Mouse (Mus musculus) brain, embryonic 18.5 days (tissue): ENCODE measurements around the gene Cuedc1.

Experiments used
- DNase-seq: peaks from one replicate; pipeline ENCODE4 v3.0.0-alpha.2; 2012; ENCODE audit warnings: low read depth, low spot score

The Cuedc1 gene

DNA sequence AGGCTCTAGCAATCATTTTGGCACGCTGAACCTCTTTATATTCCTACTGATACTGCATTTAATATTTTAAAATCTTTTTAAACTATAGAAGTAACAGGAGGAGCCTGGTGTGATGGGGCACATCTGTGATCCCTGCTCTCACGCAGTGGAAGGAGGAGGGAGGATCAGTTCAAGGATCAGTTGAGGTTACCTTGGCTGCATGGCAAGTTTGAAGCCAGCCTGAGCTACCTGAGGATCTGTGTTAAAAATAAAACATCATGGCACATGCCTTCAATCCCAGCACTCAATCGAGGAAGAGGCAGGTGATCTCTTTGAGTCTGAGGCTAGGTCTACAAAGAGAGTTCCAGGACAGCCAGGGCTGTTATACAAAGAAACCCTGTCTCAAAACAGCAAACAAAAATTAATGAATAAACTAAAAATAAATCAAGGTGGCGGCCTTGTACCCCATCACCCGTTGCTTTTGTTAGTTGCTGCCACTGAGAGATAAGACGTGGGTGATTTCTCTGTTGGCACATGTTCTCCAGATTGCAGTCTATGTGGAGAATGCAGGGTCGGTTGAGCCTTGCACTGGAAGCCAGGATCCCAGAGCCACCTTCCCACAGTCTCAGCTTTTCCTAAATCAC, 50.3 kb downstream of the Cuedc1 start:
- no peak for DNase-seq

DNA sequence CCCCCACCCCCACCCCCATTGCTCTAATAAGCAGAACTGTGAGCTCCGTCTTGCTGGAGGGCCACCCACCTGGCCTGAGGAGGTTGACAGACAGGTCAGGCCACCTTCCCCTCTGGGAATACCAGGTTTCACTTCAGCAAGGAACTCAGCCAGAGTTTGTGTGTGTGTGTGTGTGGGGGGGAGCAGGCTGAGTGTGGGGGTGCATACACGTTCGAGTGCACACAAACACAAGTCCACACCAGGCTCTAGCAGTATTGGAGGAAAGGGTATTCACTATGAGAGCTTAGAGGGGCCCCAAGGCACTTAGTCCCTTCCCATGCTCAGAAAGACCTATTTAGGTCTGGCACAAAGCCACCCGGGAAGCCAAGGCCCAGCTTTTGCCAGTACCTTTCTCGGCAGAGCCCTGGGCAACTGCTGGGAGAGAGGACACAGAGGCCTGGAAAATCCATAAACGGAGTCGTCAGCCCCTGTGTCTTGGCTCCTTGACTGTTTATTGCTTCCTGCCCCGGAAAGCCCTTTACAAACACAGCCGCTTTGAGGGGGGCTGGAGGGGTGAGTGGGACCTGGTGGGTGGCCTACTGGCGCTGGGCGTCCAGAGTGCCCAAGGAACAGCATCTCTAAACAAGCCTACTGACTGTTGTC, 50.9 kb downstream of the Cuedc1 start:
- DNase-seq: no peak

DNA sequence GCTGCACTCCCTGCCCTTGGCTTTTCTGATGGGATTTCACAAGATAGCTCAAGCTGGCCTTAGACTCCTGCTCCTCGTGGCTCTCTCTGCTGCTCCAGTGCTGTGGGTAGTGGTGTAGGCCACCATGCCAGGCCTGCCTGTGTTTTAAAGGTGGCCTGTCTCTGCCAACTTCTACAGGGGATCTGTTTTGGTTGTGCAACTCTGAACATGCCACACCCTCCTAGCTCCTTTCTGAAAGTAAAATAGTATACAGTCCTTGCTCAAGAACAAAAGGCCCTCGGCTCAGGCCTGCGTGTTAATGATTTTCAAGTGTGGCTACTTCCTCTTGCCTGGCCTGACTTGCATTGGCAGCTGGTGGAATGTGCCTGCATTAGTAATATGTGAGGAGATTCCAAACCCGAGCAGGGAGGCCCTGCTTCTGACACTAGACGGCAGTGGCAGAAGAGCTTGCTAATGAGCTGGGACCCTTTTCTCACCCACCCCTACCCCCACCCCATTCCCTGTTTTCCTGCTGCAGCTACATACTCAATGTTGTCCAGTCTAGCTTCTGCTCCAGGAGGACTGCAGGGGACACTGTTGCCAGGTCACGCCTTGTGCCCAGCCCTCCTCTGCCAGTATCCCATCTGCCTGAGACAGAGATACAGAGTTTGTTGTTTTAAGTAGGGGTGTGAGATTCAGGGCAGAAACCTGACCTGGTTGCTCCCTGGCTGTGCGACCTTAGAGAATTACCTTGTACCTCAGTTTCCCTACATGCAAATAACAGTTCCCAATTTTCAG, 53.7 kb downstream of the Cuedc1 start:
- no peak for DNase-seq

DNA sequence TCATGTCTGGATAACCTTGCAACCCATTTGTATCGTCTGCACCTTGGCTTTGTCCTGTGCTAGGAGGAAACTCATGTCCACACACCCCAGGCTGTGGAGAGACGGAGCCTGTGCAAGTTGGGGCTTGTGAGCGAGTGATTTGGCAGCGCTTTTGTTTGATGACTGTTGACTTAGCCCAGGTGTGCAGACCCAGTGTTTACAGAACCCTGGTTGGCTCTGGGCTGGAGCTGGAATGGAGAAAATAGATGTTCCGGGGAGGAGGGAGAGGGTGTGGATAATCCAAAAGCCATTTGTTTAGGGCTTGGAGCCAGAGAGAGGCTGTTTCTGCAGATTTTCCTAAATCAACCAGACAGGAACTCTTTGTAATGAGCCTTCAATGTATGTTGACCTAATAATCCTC, 56.0 kb downstream of the Cuedc1 start:
- DNase-seq: no peak

DNA sequence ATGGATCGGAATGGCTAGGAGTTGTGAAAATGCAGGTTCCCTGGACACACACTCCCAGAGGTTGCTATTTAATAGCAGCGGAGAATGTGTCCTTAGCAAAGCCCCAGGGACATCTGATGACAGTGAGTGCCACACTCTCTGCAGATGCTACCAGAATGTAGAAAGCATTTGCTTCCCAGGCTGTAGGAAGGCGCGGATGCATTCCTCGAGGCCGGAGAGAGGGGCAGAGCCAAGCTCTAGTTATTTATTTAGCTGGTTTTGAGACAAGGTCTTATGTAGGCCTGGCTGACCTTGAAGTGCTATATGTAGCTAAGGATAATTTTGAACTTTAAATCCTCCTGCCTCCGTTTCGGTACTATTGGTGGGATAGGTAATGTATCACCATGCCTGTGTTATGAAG, 56.6 kb downstream of the Cuedc1 start:
- DNase-seq: no peak

DNA sequence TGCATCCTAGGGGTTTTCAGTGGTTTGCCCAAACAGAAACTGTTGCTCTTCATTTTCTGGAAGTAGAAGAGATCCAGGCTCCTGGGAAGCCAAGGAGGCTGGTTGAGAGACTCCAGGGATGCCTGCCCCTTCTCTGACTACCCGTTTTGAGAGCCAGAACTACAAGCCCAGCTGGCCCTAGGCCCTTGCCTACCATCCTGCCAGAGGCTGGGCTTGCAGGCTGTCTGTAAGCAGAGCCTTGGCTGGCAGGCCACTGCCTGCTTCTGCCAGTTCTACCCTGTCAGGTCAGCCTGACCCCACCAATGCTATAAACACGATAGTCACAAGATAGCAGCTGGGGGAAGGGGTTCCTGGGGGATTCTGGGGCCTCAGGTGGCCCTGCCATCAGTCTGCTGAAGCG, 57.6 kb downstream of the Cuedc1 start:
- DNase-seq: no peak

DNA sequence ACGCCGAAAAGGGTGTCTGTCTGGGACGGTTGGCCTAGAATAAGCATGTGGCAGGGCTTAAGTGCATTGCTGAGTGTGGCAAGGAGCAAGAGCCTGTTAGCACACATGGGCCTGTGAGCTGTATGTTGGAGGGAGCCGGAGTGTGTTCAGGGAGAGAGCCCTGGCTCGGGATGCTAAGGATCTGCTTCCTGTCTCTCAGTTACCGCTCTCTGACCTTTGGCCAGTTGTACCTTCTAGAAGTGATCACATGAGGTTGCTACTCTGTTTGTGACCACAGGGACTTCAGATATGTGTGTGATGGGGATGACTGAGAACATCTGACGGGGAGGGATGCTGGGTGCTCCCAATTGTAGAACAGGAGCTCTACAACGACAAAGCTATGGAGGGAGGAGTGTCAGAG, 58.1 kb downstream of the Cuedc1 start:
- no peak for DNase-seq

DNA sequence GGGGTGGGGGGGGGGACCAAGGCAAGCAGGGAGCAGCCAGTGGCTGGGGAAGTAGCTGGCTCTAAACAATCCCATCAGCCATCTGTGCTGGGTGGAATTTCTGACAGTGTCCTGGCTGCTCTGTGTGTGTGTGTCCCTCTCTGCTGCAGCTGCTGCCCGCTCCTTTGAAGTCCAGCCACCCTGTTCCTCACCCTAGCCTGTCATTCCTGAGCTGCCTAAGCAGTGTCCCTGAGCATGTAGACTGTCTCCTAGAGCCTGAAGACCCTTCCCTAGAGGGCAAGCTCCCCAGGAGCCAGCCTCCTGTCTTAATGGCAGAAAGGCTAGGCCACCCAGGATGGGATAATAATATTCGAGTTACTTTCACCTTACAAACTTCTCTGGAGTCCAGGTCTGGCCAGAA, 58.5 kb downstream of the Cuedc1 start:
- DNase-seq: no peak

DNA sequence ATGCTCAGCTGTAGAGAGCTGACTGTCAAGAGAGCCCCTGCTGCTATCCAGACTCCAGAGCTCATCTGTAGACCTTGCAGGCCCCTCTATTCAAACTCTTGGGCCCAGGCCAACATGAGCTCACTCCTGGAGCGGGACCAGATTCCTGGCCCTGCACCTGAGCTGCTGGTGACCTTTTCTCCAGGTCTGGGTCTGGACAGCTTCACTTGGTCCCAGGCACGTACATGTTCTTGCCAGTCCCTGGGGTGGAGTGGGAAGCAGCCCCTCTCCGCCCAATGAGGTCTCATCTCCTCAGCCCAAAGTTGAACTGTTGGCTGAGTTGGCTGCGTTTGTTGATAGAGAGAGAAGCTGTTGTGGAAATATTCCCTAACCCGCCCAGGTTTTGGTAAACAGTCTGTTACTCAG, 61.0 kb downstream of the Cuedc1 start:
- no peak for DNase-seq

DNA sequence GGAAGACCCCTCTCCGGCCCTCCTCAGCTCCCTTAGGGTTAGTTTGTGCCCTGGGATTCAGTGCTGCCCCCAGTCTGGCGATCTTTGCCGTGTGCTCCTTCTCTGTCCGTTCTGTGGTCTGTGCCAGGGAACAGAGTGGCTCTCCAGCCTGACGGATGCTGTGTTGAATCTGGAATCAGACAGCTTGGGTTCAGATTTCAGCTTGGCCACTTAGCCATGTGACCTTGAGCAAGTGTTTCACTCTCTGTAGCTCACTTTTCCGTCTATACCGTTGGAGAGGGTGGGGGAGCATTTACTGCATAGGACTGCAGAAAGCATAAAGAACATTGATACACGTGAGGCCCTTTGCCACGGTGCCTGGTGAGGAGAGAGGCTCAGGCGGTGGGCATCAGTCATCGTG, 61.5 kb downstream of the Cuedc1 start:
- no peak for DNase-seq

DNA sequence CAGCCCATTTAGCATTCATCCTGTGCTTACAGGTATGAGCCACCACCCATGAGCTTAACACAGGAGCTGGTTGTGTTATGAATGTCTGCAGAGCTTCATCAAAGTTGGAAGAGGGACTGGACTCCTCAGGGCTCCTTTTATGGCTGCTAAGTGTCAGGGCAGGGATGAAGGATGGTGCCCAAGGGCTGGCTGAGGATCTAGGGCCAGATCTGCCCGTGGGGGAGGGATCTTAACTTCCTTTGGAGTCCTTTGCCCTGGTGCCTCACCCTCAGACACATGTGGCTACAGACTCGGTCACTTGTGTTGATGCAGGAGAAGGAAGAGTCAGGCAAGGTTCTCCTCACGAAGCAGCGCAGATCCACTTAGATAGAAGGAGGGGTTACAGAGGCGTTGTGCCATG, 62.5 kb downstream of the Cuedc1 start:
- no peak for DNase-seq

DNA sequence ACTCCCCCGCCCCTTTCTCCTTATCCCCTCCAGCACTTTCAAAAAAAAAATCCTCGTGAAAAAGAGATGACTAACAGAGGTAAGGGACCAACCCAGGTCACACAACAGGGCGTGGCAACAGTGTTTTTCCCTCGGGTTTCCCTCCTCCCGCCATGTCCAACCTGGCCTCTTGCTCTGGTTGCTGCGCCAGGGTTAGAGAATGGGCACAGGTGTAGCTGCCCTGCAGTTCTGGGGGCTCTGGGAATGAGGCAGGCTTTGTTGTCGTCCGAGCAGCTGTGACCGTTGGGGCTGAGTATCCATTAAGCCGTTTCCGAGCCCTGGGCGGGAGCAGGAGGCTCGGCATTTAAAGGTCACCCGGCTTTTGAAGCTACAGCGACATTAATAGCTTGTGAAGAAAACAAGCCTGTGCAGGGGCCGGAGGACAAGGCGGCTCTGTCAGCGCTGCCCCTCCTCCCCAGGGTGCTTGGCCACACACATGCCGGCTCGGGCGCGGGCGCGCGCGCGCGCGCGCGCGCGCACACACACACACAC, 63.3 kb downstream of the Cuedc1 start:
- no peak for DNase-seq

DNA sequence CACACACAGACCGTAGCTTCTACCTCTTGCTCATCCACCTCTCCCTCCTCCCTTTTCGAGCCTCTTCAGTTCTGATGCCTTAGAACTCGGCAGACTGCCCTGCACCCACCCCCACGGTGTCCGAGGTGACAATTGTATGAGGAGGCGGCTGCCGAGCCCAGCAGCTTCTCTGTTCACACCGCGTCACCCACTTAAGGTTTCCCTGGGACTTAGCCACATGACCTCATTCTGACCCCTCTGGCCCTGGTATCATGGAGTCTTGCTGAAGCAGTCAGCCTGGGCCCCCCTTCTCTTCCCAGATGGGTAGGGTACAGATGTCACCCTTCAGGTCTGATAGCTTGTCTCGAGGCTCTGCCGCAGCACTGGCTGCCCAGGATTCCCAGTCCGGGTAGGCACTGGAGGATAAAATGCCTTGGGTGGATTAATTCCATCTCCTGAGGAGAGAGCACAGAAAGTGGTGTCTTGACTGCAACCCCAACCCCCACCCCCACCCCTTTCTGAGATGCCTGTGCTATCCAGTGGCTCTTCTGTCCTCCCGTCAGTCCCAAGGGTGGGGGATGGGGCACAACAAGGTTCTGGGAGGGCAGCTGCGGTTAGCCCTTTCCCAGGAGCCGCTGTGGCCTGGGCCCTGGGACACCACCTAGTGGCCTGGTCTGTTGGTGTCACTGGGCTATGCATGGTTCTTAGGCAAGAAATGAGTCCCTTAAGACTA, 63.9 kb downstream of the Cuedc1 start:
- DNase-seq: no peak

DNA sequence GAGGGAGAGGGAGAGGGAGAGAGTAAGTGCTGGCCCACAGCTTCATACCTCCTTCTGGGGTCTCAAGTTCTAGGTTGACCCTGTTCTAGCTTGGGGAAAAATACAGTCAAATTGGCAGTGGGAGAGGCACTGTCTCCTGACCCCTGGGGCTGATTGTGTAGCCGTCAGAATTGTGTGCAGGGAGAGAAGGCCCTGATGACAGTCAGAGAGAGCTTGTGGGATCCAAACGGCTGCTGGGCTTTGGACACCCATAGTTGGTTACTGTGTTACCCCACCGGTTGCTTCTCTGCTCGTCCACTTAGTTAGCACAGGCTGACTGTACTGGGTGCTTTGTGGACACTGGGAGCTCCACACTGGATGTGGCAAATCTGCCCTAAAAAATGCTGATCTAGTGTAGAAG, 64.9 kb downstream of the Cuedc1 start:
- DNase-seq: no peak

DNA sequence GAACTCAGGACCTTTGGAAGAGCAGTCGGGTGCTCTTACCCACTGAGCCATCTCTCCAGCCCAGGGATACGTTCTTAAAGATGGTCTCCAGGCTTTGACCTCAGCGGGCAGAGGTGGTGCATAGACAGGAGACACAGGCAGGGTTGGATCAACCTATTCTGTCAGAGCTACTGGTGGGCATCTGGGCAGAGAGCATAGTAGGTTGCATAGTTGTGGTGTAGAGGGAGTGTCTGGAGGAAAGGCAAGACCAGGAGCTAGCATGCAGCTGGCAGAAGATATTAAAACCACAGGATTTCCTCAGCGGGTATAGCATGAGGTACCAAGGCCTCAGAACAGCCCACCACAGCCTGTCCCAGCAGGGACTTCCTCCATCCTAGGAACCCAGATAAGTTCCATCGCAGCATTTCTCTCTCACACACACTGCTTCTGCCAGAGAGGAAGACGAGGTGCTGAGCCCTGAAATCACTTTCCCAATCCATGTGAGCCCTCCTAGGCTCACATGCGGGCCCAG, 66.4 kb downstream of the Cuedc1 start:
- no peak for DNase-seq

DNA sequence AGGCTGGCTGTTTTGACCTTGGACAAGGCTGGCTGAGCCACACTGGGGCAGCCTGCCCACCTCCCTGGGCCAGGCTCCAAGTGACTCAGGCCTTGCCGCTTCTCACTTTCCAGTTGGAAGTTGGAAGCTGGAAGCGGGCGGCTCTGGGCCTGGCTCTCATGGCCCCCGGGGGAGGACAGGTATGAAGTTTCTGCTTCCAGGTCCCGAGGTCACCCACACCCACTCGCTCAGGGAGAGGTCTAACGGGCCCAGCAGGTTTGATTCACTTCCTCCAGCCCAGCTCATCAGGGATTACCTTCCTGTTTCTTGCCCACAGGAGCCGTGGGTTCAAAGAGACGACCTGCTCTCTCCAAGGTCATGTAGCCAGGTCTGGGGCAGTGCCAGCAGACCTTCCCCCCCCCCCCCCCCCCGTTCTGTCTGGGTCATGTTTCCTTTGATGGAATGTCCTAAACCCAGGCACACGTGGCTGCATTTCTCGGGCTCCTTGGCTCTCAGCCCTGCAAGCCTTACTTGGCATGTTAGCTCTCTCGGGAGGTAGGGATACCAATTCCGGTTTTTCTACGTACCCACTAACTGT, 67.0 kb downstream of the Cuedc1 start:
- DNase-seq: no peak

DNA sequence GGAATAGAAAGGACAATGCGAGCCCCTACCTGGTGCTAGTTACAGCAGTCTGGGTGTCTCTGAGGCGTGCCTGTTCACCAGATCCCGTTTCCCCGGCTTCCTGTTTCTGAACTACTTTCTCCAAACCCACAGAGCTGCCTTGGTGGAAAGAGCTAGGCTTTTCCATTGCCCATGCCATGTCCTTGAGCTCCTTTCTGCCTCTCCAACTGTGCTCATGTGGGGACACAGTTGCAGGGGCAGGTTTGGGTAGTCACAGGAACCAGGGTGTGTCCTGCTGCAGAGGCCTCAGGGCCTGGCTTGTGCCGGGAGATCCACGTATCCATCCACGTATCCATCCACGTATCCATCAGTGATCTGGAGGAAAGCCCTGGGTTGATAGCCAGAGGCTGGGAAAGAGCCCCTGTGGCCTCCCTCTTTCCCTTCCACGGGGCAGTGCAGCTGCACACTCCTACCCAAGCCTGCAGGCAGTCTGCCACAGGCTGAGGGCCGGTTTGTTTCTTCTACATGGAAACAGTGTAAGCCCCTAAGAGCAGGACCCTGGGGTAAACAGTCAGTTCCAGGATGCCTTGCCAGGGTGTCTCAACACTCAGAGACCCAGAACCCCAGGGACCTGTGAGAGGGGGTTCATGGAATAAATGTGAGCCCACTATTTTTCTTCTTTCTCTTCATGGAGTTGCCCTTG, 68.0 kb downstream of the Cuedc1 start:
- DNase-seq: no peak

DNA sequence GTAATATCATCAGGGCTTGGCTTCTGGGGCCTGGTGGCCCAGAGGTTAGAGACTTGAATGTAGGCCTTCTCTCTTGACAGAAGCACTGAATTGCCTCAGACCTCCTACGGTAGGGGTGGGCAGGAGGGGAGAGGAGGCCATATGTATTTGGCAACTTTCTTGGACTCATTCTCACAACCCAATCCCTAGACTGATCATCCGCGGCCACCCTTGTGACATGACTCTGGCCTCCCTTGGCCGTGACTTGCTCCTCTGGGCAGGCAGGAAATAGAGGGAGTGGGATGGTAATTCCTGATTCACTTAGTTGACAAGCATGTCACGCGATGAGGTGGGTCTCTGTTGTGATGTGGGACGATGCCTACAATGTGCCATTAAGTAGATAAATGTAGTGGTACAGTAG, 68.6 kb downstream of the Cuedc1 start:
- DNase-seq: no peak

DNA sequence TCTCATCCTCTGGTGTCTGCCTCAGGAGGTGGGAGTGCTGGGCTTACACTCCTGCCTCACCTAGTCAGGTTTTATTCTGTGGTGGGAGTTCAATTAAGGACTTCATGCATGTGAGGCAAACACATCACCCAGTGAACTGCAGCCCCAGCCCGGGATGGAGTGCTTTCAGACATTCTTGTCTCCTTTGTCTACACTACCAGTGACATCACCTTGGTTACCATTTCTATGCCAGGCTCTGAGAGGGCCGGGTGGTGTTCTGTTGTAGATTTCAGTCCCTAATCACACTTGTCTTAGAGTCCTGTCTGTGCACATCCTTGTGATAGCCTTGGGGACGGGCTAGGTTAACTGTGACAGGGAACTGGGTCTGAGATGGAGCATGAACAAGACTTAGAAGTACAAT, 70.8 kb downstream of the Cuedc1 start:
- no peak for DNase-seq

DNA sequence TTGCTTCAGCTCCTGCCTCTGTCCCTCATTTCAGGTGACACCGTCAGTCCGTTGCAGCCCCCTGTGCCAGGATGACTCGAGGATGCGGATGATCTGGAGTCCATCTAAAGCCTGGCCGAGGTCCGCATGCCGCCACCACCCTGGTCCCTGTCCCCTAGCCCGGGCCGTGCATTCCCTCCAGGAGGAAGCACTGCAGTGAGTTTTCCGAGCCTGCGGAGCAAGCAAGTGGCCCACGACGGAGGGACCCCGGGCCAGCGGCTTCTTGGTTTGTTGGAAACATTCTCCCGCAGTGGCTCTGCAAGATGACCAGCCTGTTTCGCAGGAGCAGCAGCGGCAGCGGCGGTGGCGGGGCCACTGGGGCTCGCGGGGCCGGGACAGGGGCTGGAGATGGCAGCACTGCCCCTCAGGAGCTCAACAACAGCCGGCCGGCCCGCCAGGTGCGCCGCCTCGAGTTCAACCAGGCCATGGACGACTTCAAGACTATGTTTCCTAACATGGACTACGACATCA, 71.7 kb downstream of the Cuedc1 start:
- no peak for DNase-seq

DNA sequence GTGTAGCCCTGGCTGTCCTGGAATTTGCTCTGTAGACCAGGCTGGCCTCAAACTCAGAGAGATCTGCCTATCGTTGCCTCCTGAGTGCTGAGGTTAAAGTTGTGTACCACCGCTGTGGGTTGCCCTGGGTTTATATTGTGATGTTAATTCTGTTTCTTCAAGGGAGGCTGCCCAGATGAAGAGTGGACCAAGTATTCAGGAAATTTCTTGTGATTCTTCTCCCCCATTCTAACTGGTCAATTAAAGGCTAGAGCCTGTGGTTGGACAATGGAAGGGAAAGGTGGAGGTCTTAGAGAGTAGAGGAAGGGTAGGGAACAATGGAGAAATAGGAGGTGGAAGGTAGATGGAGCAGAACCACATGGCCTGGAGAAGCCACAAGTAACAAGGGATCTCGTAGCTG, 72.7 kb downstream of the Cuedc1 start:
- no peak for DNase-seq
